Mouse (Mus musculus) stomach, postnatal 0 days (tissue): ENCODE data around the gene Rnf220. TPM values are rescaled to one million over a fixed set of nuclear protein-coding genes. Genes with fewer than 3 reads are reported as not detected.

ENCODE experiments used
- ATAC-seq: fragments of 200-750 bp; cut with Nextera tagmentation; 2 replicates; pipeline ENCODE4 v1.8.0; 2017; ENCODE audit not compliant: low FRiP score, low TSS enrichment
- DNase-seq: peaks from one replicate; pipeline ENCODE4 v3.0.0-alpha.2; 2016; ENCODE audit warnings: low spot score
- H3K27ac ChIP-seq: fragments of 300-500 bp; sonication (generic); replicated peaks from 2 replicates; pipeline ENCODE4 v1.5.1; 2014; ENCODE audit warnings: mild to moderate bottlenecking, control low read depth
- H3K27me3 ChIP-seq: fragments of 300-500 bp; sonication (generic); 2 replicates; pipeline ENCODE4 v1.6.1; 2014; ENCODE audit warnings: low read length; ENCODE audit not compliant: control insufficient read depth, insufficient read depth
- H3K36me3 ChIP-seq: fragments of 300-500 bp; sonication (generic); 2 replicates; pipeline ENCODE4 v1.6.1; 2014; ENCODE audit warnings: low read length, mixed read lengths; ENCODE audit not compliant: control insufficient read depth, insufficient read depth
- H3K4me1 ChIP-seq: fragments of 300-500 bp; sonication (generic); replicated peaks from 2 replicates; pipeline ENCODE4 v1.6.1; 2014; ENCODE audit warnings: antibody characterized with exemption; ENCODE audit not compliant: control insufficient read depth, insufficient read depth
- H3K4me2 ChIP-seq: fragments of 300-500 bp; sonication (generic); replicated peaks from 2 replicates; pipeline ENCODE4 v1.6.1; 2014; ENCODE audit warnings: low read depth, mild to moderate bottlenecking, control low read depth, moderate library complexity
- H3K4me3 ChIP-seq: fragments of 300-500 bp; sonication (generic); 2 replicates; pipeline ENCODE4 v1.5.1; 2014; ENCODE audit warnings: low read depth, low read length, control low read depth
- H3K9ac ChIP-seq: fragments of 300-500 bp; sonication (generic); 2 replicates; pipeline ENCODE4 v1.6.1; 2014; ENCODE audit warnings: mild to moderate bottlenecking, low read length, control low read depth, mixed read lengths
- H3K9me3 ChIP-seq: fragments of 300-500 bp; sonication (generic); 2 replicates; pipeline ENCODE4 v1.6.1; 2016; ENCODE audit warnings: low read length; ENCODE audit not compliant: control insufficient read depth
- CTCF ChIP-seq: IDR thresholded peaks from 2 replicates; pipeline ENCODE4 v1.5.1; 2016; ENCODE audit warnings: antibody characterized with exemption, low read depth, mild to moderate bottlenecking, moderate library complexity
- EP300 ChIP-seq: optimal IDR thresholded peaks from 2 replicates; pipeline ENCODE3; 2016; ENCODE audit warnings: antibody characterized with exemption
- WGBS: fragments of 180-500 bp; shearing (Covaris S2); extraction: QIAGEN DNeasy Blood & Tissue Kit; methylation state at CpG from one replicate; pipeline ENCODE4 v1.1.7; 2014; 5-methylcytosine and 5-hydroxymethylcytosine counted together
- polyA plus RNA-seq: library from polyadenylated mRNA; unstranded; fragments of >200 nt; fragmentation: Nextera tagmentation; extraction: Ambion mirVana; gene quantifications from 2 replicates; pipeline ENCODE4 v1.2.1, GENCODE M21; 2015

Rnf220 gene
- polyA plus RNA-seq, 1 experiment from 2014 or later, result 33.0 TPM

- no peak overlapping the region for H3K27ac ChIP-seq
- no peaks in the 10 kb centered on the region; the same call in 1 of the 2 replicates for H3K4me1 ChIP-seq
- ATAC-seq (no peak), DNase-seq (no peak)
- H3K27me3 ChIP-seq, result no peaks in the 10 kb centered on the region
- H3K4me2 ChIP-seq, result no peak overlapping the region
- WGBS, result 51% methylated on average over 6 of the region's 6 CpGs
- H3K36me3 ChIP-seq, result no peaks in the 10 kb centered on the region
- TF ChIP-seq EP300 (no peak), CTCF (no peak)
- H3K9ac ChIP-seq, result no peak overlapping the region
- H3K4me3 ChIP-seq, result no peak overlapping the region
- no peaks in the 10 kb centered on the region for H3K9me3 ChIP-seq
Observed at GRCm38 (mm10) chr4:117479951-117480350, 16.9 kb downstream of the Rnf220 start.

DNA sequence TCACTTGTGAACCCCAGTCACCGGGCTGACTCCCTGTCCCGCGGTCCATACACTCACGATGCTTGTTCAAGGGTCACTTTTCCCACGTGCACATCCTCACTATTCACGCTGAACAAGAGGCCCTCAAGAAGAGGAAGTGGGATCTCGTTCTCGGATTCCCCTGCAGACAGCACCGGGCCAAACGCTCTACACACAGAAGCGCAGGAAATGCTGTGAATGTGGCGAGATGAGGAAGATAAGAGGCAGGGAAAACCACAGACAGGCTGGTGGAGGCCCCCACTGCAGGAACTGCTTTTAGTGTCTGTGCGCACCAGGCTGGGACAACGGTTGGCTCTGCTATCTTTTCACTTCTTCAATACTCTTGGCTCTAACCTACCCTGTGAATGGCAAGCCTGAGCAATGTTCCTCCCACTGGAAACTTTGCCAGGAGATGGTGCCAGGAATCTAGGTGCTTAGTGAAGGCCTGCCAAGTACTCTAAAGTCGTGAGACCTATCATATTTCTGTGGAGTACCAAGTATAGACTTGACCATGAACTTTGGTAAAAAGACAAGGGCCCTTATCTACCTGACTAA is 18.7 kb downstream of the Rnf220 start:
- DNase-seq, result no peak
- 54% methylated on average over 15 of the region's 15 CpGs for WGBS
- Histone ChIP-seq H3K4me1 (no peaks in the 10 kb centered on the region), H3K4me2 (no peak overlapping the region), H3K27ac (no peak overlapping the region), H3K4me3 (no peak overlapping the region), H3K9ac (no peak overlapping the region), H3K9me3 (no peaks in the 10 kb centered on the region), H3K27me3 (no peaks in the 10 kb centered on the region), H3K36me3 (no peaks in the 10 kb centered on the region)
- ATAC-seq, result no peak; the same call in 1 of the 2 replicates
- TF ChIP-seq EP300 (no peak), CTCF (no peak)

DNA sequence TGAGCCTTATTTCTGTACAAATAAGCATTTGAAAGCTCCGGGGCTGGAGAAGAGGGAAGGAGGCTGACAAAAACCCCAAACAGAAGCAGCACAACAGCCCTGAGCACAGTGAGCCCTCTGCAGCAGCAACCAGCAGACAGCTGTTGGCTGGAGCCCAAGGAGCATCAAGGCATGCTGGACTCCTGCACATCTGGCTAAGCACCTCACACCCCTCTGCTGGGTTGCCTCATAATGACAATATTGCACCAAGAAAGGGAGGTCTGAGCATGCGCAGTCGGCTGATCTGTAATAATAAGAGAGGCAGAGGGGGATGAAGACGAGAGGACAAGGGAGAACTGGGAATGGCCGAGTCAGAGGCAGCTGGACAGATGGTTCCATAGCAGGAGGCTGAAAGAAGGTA is 19.5 kb downstream of the Rnf220 start:
- Histone ChIP-seq H3K9me3 (no peaks in the 10 kb centered on the region), H3K4me1 (no peaks in the 10 kb centered on the region), H3K4me3 (no peak overlapping the region), H3K9ac (no peak overlapping the region), H3K27ac (no peak overlapping the region), H3K27me3 (no peaks in the 10 kb centered on the region), H3K4me2 (no peak overlapping the region), H3K36me3 (no peaks in the 10 kb centered on the region)
- DNase-seq, result no peak
- TF ChIP-seq CTCF, result no peak
- no peak for TF ChIP-seq EP300
- ATAC-seq, result no peak
- whole genome bisulfite sequencing, result 54% methylated on average over 5 of the region's 5 CpGs

DNA sequence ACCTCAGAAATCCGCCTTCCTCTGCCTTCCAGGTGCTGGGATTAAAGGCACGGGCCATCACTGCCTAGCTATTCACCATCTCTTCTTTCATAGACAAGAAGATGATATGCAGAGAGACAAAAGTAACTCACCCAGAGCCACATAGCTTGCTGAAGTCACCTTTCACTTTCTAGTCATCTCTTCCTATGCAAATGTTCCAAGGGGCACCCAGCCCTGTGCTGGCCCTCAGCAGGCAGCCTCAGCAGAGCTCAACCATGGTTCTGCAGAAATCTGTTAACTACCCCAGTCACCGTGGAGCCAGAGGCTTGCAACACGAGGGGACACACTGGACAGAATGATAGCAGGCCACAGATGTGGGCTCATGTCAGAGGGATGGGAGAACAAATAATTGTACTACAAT is 20.1 kb downstream of the Rnf220 start:
- Histone ChIP-seq H3K9ac (no peak overlapping the region), H3K27me3 (no peaks in the 10 kb centered on the region)
- ATAC-seq, result no peak

DNA sequence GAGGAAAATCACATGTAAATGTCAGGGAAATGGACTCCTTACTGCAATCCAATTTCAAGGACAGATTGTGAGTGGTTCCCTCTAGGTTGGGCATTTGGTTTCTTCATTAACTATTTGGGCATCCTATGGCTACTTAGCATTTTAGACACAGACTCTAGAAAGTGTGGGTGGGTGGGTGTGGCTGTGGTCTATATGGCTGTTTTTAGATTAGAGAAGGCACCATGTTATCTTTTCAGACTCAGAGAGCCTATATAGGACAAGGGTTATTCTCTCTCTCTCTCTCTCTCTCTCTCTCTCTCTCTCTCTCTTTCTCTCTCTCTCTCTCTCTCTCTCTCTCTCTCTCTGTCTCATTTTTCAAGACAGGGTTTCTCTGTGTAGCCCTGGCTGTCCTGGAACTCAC is 20.5 kb downstream of the Rnf220 start:
- no peak overlapping the region for H3K4me2 ChIP-seq
- H3K9me3 ChIP-seq, result no peaks in the 10 kb centered on the region
- H3K4me1 ChIP-seq, result no peaks in the 10 kb centered on the region
- H3K9ac ChIP-seq, result no peak overlapping the region
- DNase-seq (no peak), ATAC-seq (no peak)
- H3K27me3 ChIP-seq, result no peaks in the 10 kb centered on the region
- no peaks in the 10 kb centered on the region for H3K36me3 ChIP-seq
- no peak overlapping the region for H3K4me3 ChIP-seq
- H3K27ac ChIP-seq, result no peak overlapping the region
- TF ChIP-seq EP300 (no peak), CTCF (no peak)

More for the DNA sequence above, 20.1 kb downstream of the Rnf220 start:
- H3K27ac ChIP-seq, result no peak overlapping the region
- H3K4me3 ChIP-seq, result no peak overlapping the region
- H3K36me3 ChIP-seq, result no peaks in the 10 kb centered on the region
- no peaks in the 10 kb centered on the region for H3K4me1 ChIP-seq
- TF ChIP-seq CTCF, result no peak
- no peak for TF ChIP-seq EP300
- no peaks in the 10 kb centered on the region for H3K9me3 ChIP-seq
- no peak for DNase-seq
- no peak overlapping the region for H3K4me2 ChIP-seq
- 73% methylated on average over 4 of the region's 4 CpGs for WGBS

- Histone ChIP-seq H3K4me3 (no peak overlapping the region), H3K9ac (no peak overlapping the region), H3K4me1 (no peaks in the 10 kb centered on the region), H3K27ac (no peak overlapping the region), H3K36me3 (no peaks in the 10 kb centered on the region), H3K4me2 (no peak overlapping the region), H3K9me3 (no peaks in the 10 kb centered on the region), H3K27me3 (no peaks in the 10 kb centered on the region)
- ATAC-seq, result no peak
- DNase-seq, result no peak
- TF ChIP-seq EP300 (no peak), CTCF (no peak)
Observed at GRCm38 (mm10) chr4:117473985-117474354, 22.9 kb downstream of the Rnf220 start.
